Mouse (Mus musculus) retina, postnatal 7 days (tissue): ENCODE data around the gene Gm49387.

Source experiments
- DNase-seq: peaks from one replicate; pipeline ENCODE4 v3.0.0-alpha.2; 2012; ENCODE audit warnings: low read depth, low spot score

Gm49387 gene

GRCm38 (mm10) chr14:31662555-31663211, 22.0 kb upstream of the Gm49387 start:
- no peak for DNase-seq

GRCm38 (mm10) chr14:31661671-31662554, 21.2 kb upstream of the Gm49387 start:
- DNase-seq: peak; percentile 61

- DNase-seq: no peak
Observed at GRCm38 (mm10) chr14:31660312-31661093, 19.8 kb upstream of the Gm49387 start.

- no peak for DNase-seq
Observed at GRCm38 (mm10) chr14:31659501-31660181, 19.0 kb upstream of the Gm49387 start.

GRCm38 (mm10) chr14:31658126-31658680, 17.5 kb upstream of the Gm49387 start:
- no peak for DNase-seq

GRCm38 (mm10) chr14:31656857-31657645, 16.4 kb upstream of the Gm49387 start:
- no peak for DNase-seq

- DNase-seq: no peak
Observed at GRCm38 (mm10) chr14:31656386-31656785, 15.7 kb upstream of the Gm49387 start.

GRCm38 (mm10) chr14:31655406-31655805, 14.7 kb upstream of the Gm49387 start:
- no peak for DNase-seq

GRCm38 (mm10) chr14:31654816-31655215, 14.1 kb upstream of the Gm49387 start:
- no peak for DNase-seq

GRCm38 (mm10) chr14:31653101-31653875, 12.6 kb upstream of the Gm49387 start:
- no peak for DNase-seq

- no peak for DNase-seq
Observed at GRCm38 (mm10) chr14:31652624-31653023, 11.9 kb upstream of the Gm49387 start.

GRCm38 (mm10) chr14:31652106-31652505, 11.4 kb upstream of the Gm49387 start:
- no peak for DNase-seq

- DNase-seq: no peak
Observed at GRCm38 (mm10) chr14:31651206-31651605, 10.5 kb upstream of the Gm49387 start.

- DNase-seq: no peak
Observed at GRCm38 (mm10) chr14:31650347-31650746, 9.7 kb upstream of the Gm49387 start.

GRCm38 (mm10) chr14:31647991-31648390, 7.3 kb upstream of the Gm49387 start:
- DNase-seq: no peak

- no peak for DNase-seq
Observed at GRCm38 (mm10) chr14:31645920-31646319, 5.2 kb upstream of the Gm49387 start.

GRCm38 (mm10) chr14:31644931-31645547, 4.4 kb upstream of the Gm49387 start:
- no peak for DNase-seq

GRCm38 (mm10) chr14:31644183-31644830, 3.6 kb upstream of the Gm49387 start:
- DNase-seq: no peak
